Mouse (Mus musculus) left cerebral cortex, adult 18-20 months (tissue): Measurements from ENCODE around the gene Gpr179. TPM values are rescaled to one million over a fixed set of nuclear protein-coding genes. Genes with fewer than 3 reads are reported as not detected.

ENCODE experiments used
- DNase-seq, 2 experiments: peaks; one replicate each; pipeline ENCODE4 v3.0.0; 2021 to 2022; ENCODE audit warnings: low spot score in 2 of 2, mixed read lengths in 1 of 2
- total RNA-seq, 2 experiments: library from RNA; stranded (reverse); gene quantifications; 2 replicates each; pipeline ENCODE4 v1.2.3; 2021

The Gpr179 gene
- total RNA-seq, 2 experiments from 2014 or later = 0.09 to 0.12 TPM

DNA sequence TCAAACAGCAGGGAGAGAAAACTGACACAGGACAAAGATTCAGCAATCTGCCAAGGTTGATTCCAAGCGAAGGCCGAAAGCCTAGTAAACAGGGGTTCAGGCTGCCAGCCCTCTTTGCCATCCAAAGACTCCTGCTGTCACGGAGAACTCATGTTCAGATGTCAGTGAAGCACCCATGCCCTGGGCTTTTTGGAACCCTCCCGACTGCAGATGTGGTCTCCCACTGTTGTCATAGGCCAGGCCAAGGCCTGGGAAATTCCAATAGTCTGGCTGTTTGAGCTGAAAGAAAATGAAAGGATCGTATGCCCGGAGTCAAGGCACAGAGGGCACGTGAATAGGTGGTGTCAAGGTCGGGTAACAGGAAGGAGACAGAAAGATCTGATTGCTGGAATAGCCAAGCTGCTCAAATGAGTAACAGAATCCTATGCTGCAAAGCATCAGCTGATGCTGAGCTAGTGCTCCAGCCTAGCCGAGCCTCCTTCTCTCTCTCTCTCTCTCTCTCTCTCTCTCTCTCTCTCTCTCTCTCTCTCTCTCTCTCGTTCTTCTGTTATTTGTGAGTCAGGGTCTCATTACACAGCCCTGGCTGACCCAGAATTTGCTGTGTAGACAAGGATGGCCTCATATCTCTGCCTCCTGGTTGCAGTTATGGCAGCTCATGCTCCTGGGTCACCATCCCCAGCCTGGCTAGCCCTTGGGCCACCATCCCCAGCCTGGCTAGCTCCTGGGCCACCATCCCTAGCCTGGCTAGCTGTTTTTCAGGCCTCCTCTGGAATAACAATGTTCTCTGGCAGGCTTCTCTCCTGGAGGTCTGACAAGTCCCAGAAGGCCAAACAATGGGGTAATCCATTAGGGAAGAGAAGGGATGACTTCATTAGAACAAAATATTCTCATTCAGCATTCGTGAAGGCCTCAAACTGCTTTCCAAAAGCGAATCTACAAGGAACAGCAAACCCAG, 62.3 kb downstream of the Gpr179 start:
- no peak for DNase-seq

DNA sequence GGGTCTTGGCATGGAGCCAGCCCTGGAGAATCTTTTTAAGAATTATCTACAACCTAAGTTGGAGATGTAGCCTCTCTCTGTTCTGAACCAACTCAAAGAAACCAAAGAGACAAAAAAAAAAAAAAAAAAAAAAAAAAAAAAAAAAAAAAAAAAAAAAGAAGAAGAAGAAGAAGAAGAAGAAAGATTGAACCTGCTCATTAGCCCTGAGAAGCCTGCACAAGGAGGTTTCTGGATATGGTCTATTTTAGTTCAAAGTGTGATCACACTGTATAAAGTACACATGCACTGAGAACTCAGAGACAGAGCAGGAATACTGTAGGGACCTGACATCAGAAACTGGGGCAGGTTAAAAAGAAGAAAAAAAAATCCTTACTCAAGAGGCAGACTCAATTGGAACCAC, 64.2 kb downstream of the Gpr179 start:
- no peak for DNase-seq

- no peak for DNase-seq
Observed at GRCm38 (mm10) chr11:97286973-97287372, 64.9 kb downstream of the Gpr179 start.

- DNase-seq = no peak
Observed at GRCm38 (mm10) chr11:97285852-97286775, 65.8 kb downstream of the Gpr179 start.

DNA sequence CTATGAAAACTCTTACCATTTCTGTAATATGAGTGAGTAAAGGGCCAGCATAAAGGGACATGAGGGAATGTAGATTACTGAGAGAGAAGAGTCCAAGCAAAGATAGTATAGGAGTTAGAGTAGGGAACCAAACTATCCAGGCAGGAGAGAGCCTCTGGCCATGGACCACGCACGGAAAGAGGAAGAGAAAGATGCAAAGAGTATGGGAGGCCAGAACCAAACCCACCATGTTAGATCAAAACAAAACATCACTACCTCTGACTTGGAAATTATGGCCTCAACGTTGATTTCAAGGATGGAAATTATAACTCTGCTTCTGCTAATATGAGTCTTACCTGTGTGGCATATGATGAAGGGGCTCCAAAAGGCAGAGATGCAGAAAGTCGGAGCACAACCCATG, 67.0 kb downstream of the Gpr179 start:
- DNase-seq = no peak

- no peak for DNase-seq
Observed at GRCm38 (mm10) chr11:97282179-97282578, 69.7 kb downstream of the Gpr179 start.

Other genes starting within 250 kb of the Gpr179 start
- gene Tbx21, start 236.7 kb downstream of the Gpr179 start, total RNA-seq = under 1 TPM in 1 of 2 experiments, not detected in 1; 0.21 TPM
- gene Tbkbp1, start 200.6 kb downstream of the Gpr179 start, total RNA-seq = 10 to 100 TPM; 54.8 to 58.4 TPM
- gene Kpnb1, start 164.2 kb downstream of the Gpr179 start, total RNA-seq = 100 to 1,000 TPM; 118 to 121 TPM
- gene Npepps, start 71.4 kb downstream of the Gpr179 start, total RNA-seq = 100 to 1,000 TPM; 136 to 140 TPM
- 10 to 100 TPM; 27.7 to 30.7 TPM for gene Mrpl45, start 36.4 kb downstream of the Gpr179 start, total RNA-seq
- 10 to 100 TPM; 80.9 to 92.7 TPM for gene Socs7, start 10.5 kb upstream of the Gpr179 start, total RNA-seq
- gene Arhgap23, start 63.5 kb upstream of the Gpr179 start, total RNA-seq = 10 to 100 TPM; 66.5 to 75.0 TPM
- not detected for gene 4933428G20Rik, start 148.3 kb upstream of the Gpr179 start, total RNA-seq
- gene Srcin1, start 224.1 kb upstream of the Gpr179 start, total RNA-seq = 100 to 1,000 TPM; 246 to 287 TPM